Mouse (Mus musculus) stomach, postnatal 0 days (tissue): ENCODE measurements at regions not wholly inside any gene's neighbourhood (a gene's known extent, or its start where the extent isn't known, plus 50 kb on each side); places are given as distances from the start of the nearest gene placed in this dataset.

Experiments
- CTCF ChIP-seq: IDR thresholded peaks from 2 replicates; pipeline ENCODE4 v1.5.1; 2016; ENCODE audit warnings: antibody characterized with exemption, low read depth, mild to moderate bottlenecking, moderate library complexity
- EP300 ChIP-seq: optimal IDR thresholded peaks from 2 replicates; pipeline ENCODE3; 2016; ENCODE audit warnings: antibody characterized with exemption

DNA sequence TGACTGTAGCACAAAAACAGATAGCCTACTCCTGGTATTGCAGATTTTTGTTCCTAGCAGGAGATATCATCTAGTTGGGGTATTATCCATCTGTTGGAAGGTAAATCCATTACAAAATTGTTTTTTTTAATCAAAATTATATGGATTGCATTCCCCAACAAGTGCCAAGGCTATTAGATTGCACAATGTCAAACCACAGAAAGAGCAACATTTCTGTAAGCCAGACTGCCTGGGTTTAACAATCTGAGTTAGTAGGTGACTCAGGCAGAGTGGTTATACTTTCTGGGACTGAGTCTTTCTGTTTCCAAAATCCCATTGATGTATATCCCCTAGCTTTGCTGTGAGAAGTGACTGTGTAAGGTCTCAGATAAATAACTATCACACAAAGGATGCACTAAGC lies 155.0 kb downstream of the Cxcl12 start:
- TF ChIP-seq EP300 = no peak
- TF ChIP-seq CTCF = no peak
